ENCODE assay signal across 8 mouse cellular contexts in genomic region chr4:101508431-101508830, GRCm38 (mm10). TPM values are rescaled to one million over a fixed set of nuclear protein-coding genes. Genes with fewer than 3 reads are reported as not detected.
DNase-seq lines count a peak whose midpoint lies in the region; ATAC-seq lines count a peak whose summit lies in the region.

No protein-coding gene starts in this region.

- 2% methylated on average over 10 of the region's 10 CpGs for WGBS in lung, embryonic 16.5 days
- WGBS in intestine, embryonic 15.5 days: 4% methylated on average over 10 of the region's 10 CpGs
- WGBS in neural tube, embryonic 15.5 days: under 1% methylated on average over 10 of the region's 10 CpGs

- H3K9me3 ChIP-seq in lung, embryonic 16.5 days (ENCODE audit: control insufficient read depth, low read length): no peaks in the 10 kb centered on the region
- no peaks in the 10 kb centered on the region for H3K9me3 ChIP-seq in intestine, embryonic 15.5 days
- no peaks in the 10 kb centered on the region for H3K9me3 ChIP-seq in neural tube, embryonic 15.5 days (replicated peaks)

- ATAC-seq in lung, embryonic 16.5 days (ENCODE audit: low read depth): no peak
- ATAC-seq in intestine, embryonic 15.5 days: no peak
- ATAC-seq in neural tube, embryonic 15.5 days (ENCODE audit: low FRiP score): peak; percentile 28

- no peak overlapping the region for H3K27ac ChIP-seq in lung, embryonic 16.5 days (ENCODE audit: low read length)
- H3K27ac ChIP-seq in intestine, embryonic 15.5 days: no peak overlapping the region
- H3K27ac ChIP-seq in neural tube, embryonic 15.5 days (replicated peaks): peak overlapping the region; percentile 80

- DNase-seq in cerebellum, adult 9-11 months: peak; percentile 44
- DNase-seq in cerebellum, postnatal 4 days (ENCODE audit: low spot score in 2 of 2): no peak
- no peak for DNase-seq in lung, postnatal 36 days
- no peak for DNase-seq in ovary, adult 18-20 months (ENCODE audit: low spot score)
- no peak for DNase-seq in layer of hippocampus, adult 9-11 months

- peak overlapping the region; percentile 22 for H3K4me3 ChIP-seq in lung, embryonic 16.5 days (ENCODE audit: low read length)
- H3K4me3 ChIP-seq in intestine, embryonic 15.5 days (replicated peaks): peak overlapping the region; percentile 30
- H3K4me3 ChIP-seq in neural tube, embryonic 15.5 days (replicated peaks): peak overlapping the region; percentile 59

- no peaks in the 10 kb centered on the region for H3K36me3 ChIP-seq in lung, embryonic 16.5 days (ENCODE audit: control insufficient read depth, insufficient read depth, low read length)
- no peaks in the 10 kb centered on the region for H3K36me3 ChIP-seq in intestine, embryonic 15.5 days
- H3K36me3 ChIP-seq in neural tube, embryonic 15.5 days: no peaks in the 10 kb centered on the region

- H3K9ac ChIP-seq in lung, embryonic 16.5 days (ENCODE audit: low read length): peak overlapping the region; percentile 8
- H3K9ac ChIP-seq in intestine, embryonic 15.5 days: peak overlapping the region; percentile 51
- H3K9ac ChIP-seq in neural tube, embryonic 15.5 days (replicated peaks): peak overlapping the region; percentile 62

- H3K4me1 ChIP-seq in lung, embryonic 16.5 days (replicated peaks; ENCODE audit: control insufficient read depth, insufficient read depth, low read length): peaks cover 6% of the 10 kb centered on the region
- H3K4me1 ChIP-seq in intestine, embryonic 15.5 days (replicated peaks): peaks cover 12% of the 10 kb centered on the region; the same call in 1 of the 2 replicates
- peaks cover 23% of the 10 kb centered on the region for H3K4me1 ChIP-seq in neural tube, embryonic 15.5 days

- H3K4me2 ChIP-seq in lung, embryonic 16.5 days (ENCODE audit: low read depth, low read length): peak overlapping the region; percentile 51
- peak overlapping the region; percentile 77 for H3K4me2 ChIP-seq in intestine, embryonic 15.5 days (replicated peaks)
- peak overlapping the region; percentile 92 for H3K4me2 ChIP-seq in neural tube, embryonic 15.5 days

- H3K27me3 ChIP-seq in lung, embryonic 16.5 days (ENCODE audit: control insufficient read depth, insufficient read depth, low read depth, low read length): peaks cover 9% of the 10 kb centered on the region; the same call in 1 of the 2 replicates
- peaks cover 6% of the 10 kb centered on the region; the same call in 1 of the 2 replicates for H3K27me3 ChIP-seq in intestine, embryonic 15.5 days (replicated peaks)
- no peaks in the 10 kb centered on the region for H3K27me3 ChIP-seq in neural tube, embryonic 15.5 days (replicated peaks)

RNA-seq across cellular contexts. Expression of gene Dnajc6, which starts 12.0 kb away (rescaled TPM):
- polyA plus RNA-seq in lung, embryonic 16.5 days (2015; fragmentation: Nextera tagmentation; extraction: Ambion mirVana): 0.78 and 1.1 TPM in 2 replicates
- polyA plus RNA-seq in intestine, embryonic 15.5 days (2015; fragmentation: Nextera tagmentation; extraction: Ambion mirVana): 1.7 and 1.9 TPM in 2 replicates
- polyA plus RNA-seq in neural tube, embryonic 15.5 days (2015; fragmentation: Nextera tagmentation; extraction: Ambion mirVana): 51.7 and 57.4 TPM in 2 replicates

Comparison
In these comparisons a context has a peak if more than half of its experiments do, and no peak if none do; other contexts are left out.
1. H3K9ac ChIP-seq: peak in every context shown above with its lines; median percentile 62 in neural tube, embryonic 15.5 days; 51 in intestine, embryonic 15.5 days; 8 in lung, embryonic 16.5 days.
2. RNA of gene Dnajc6, which starts 12.0 kb away (polyA plus RNA-seq): 51.7 to 57.4 TPM in neural tube, embryonic 15.5 days; 1.7 to 1.9 TPM in intestine, embryonic 15.5 days and 0.78 to 1.1 TPM in lung, embryonic 16.5 days; every median in the first group is over 10 times any median in the second.
3. Peak in every context shown above with its lines, with median percentiles within 50 percentile points of each other: H3K4me2 ChIP-seq and H3K4me3 ChIP-seq.